Mouse (Mus musculus) spleen, adult 2 months (tissue): ENCODE measurements around the gene Zfhx3. TPM values are rescaled to one million over a fixed set of nuclear protein-coding genes. Genes with fewer than 3 reads are reported as not detected.

ENCODE experiments used
- DNase-seq, 2 experiments: peaks; one replicate each; pipeline versions ENCODE4 v3.0.0 to v3.0.0-alpha.2; 2012 to 2021; ENCODE audit warnings: low spot score in 2 of 2, low read depth in 1 of 2
- H3K27ac ChIP-seq: fragments of 200-500 bp; 2 replicates; pipeline ENCODE4 v1.5.1; 2012; ENCODE audit warnings: low read length, inconsistent platforms; ENCODE audit not compliant: insufficient read depth
- H3K27me3 ChIP-seq: fragments of 200-500 bp; 2 replicates; pipeline ENCODE4 v1.6.1; 2012; ENCODE audit warnings: mild to moderate bottlenecking, moderate library complexity, low read length, inconsistent platforms; ENCODE audit not compliant: control insufficient read depth, insufficient read depth
- H3K36me3 ChIP-seq: fragments of 200-500 bp; 2 replicates; pipeline ENCODE4 v1.6.1; 2012; ENCODE audit warnings: mild to moderate bottlenecking, low read length, inconsistent platforms; ENCODE audit not compliant: control insufficient read depth, insufficient read depth
- H3K4me1 ChIP-seq: fragments of 200-500 bp; 2 replicates; pipeline ENCODE4 v1.6.1; 2011; ENCODE audit warnings: inconsistent platforms; ENCODE audit not compliant: control insufficient read depth, insufficient read depth, insufficient read length
- H3K4me3 ChIP-seq: fragments of 200-500 bp; 2 replicates; pipeline ENCODE4 v1.5.1; 2011; ENCODE audit warnings: mild to moderate bottlenecking, inconsistent platforms; ENCODE audit not compliant: insufficient read depth, insufficient read length; ENCODE audit errors: extremely low read depth
- CTCF ChIP-seq: fragments of 200-500 bp; IDR thresholded peaks from 2 replicates; pipeline ENCODE4 v1.5.1; 2011; ENCODE audit warnings: mild to moderate bottlenecking, inconsistent platforms; ENCODE audit not compliant: insufficient read depth, insufficient read length, insufficient replicate concordance; ENCODE audit errors: extremely low read depth
- POLR2A ChIP-seq: fragments of 200-500 bp; IDR thresholded peaks from 2 replicates; pipeline ENCODE4 v1.6.1; 2011; ENCODE audit warnings: low read depth, low read length, inconsistent platforms
- WGBS: fragments of 180-500 bp; shearing (Covaris S2); methylation state at CpG from one replicate; pipeline ENCODE4 v1.1.7; 2018; 5-methylcytosine and 5-hydroxymethylcytosine counted together
- polyA plus RNA-seq: library from polyadenylated mRNA; depleted of rRNA; stranded (reverse); fragments of >200 nt; gene quantifications from 2 replicates; pipeline ENCODE4 v1.2.3, GENCODE M21; 2012

Gene Zfhx3
- polyA plus RNA-seq, 1 experiment = 1.5 TPM

GRCm38 (mm10) chr8:108780766-108781165 lies 838.3 kb downstream of the Zfhx3 start:
- Histone ChIP-seq H3K27me3 (no peaks in the 10 kb centered on the region), H3K4me3 (no peak overlapping the region), H3K4me1 (no peaks in the 10 kb centered on the region), H3K36me3 (no peaks in the 10 kb centered on the region), H3K27ac (no peak overlapping the region)
- no peak for DNase-seq
- 63% methylated on average over 6 of the region's 6 CpGs for WGBS
- TF ChIP-seq CTCF (no peak), POLR2A (no peak)

- no peak for DNase-seq
- H3K27me3 ChIP-seq = no peaks in the 10 kb centered on the region
- WGBS = 11% methylated on average over 5 of the region's 5 CpGs
- H3K4me1 ChIP-seq = no peaks in the 10 kb centered on the region
- no peak overlapping the region for H3K27ac ChIP-seq
- TF ChIP-seq CTCF (no peak), POLR2A (no peak)
- no peak overlapping the region for H3K4me3 ChIP-seq
- no peaks in the 10 kb centered on the region for H3K36me3 ChIP-seq
Observed at GRCm38 (mm10) chr8:108781192-108781591, 838.7 kb downstream of the Zfhx3 start.

GRCm38 (mm10) chr8:108783155-108783554 lies 840.7 kb downstream of the Zfhx3 start:
- H3K36me3 ChIP-seq = no peaks in the 10 kb centered on the region
- no peak overlapping the region for H3K4me3 ChIP-seq
- H3K27ac ChIP-seq = no peak overlapping the region
- no peaks in the 10 kb centered on the region for H3K4me1 ChIP-seq
- no peak for DNase-seq
- no peaks in the 10 kb centered on the region for H3K27me3 ChIP-seq
- TF ChIP-seq CTCF (no peak), POLR2A (no peak)
- 57% methylated on average over 10 of the region's 10 CpGs for WGBS

- Histone ChIP-seq H3K4me1 (no peaks in the 10 kb centered on the region), H3K4me3 (no peak overlapping the region), H3K27ac (no peak overlapping the region), H3K27me3 (no peaks in the 10 kb centered on the region), H3K36me3 (0 out of 2 replicates have a peak, but pooled peaks cover 1% of the 10 kb centered on the region)
- TF ChIP-seq POLR2A (no peak), CTCF (no peak)
- DNase-seq = no peak
- WGBS = 73% methylated on average over 6 of the region's 6 CpGs
Observed at GRCm38 (mm10) chr8:108788156-108788761, 845.8 kb downstream of the Zfhx3 start.

- Histone ChIP-seq H3K4me1 (no peaks in the 10 kb centered on the region), H3K27me3 (no peaks in the 10 kb centered on the region), H3K36me3 (0 out of 2 replicates have a peak, but pooled peaks cover 1% of the 10 kb centered on the region), H3K27ac (no peak overlapping the region), H3K4me3 (no peak overlapping the region)
- no peak for TF ChIP-seq CTCF
- TF ChIP-seq POLR2A = no peak
- 92% methylated on average over 10 of the region's 10 CpGs for WGBS
- no peak for DNase-seq
Observed at GRCm38 (mm10) chr8:108788762-108789157, 846.3 kb downstream of the Zfhx3 start.

GRCm38 (mm10) chr8:108790559-108791293 lies 848.3 kb downstream of the Zfhx3 start:
- TF ChIP-seq CTCF = no peak
- no peak for TF ChIP-seq POLR2A

GRCm38 (mm10) chr8:108796076-108796475 lies 853.6 kb downstream of the Zfhx3 start:
- Histone ChIP-seq H3K36me3 (0 out of 2 replicates have a peak, but pooled peaks cover 1% of the 10 kb centered on the region), H3K4me3 (no peak overlapping the region), H3K27ac (no peak overlapping the region), H3K4me1 (no peaks in the 10 kb centered on the region), H3K27me3 (no peaks in the 10 kb centered on the region)
- 94% methylated on average over 3 of the region's 3 CpGs for WGBS
- DNase-seq = no peak
- TF ChIP-seq POLR2A = no peak
- TF ChIP-seq CTCF = no peak

More at GRCm38 (mm10) chr8:108790559-108791293, 848.3 kb downstream of the Zfhx3 start:
- WGBS = 80% methylated on average over 14 of the region's 14 CpGs
- H3K27me3 ChIP-seq = no peaks in the 10 kb centered on the region
- H3K36me3 ChIP-seq = 0 out of 2 replicates have a peak, but pooled peaks cover 1% of the 10 kb centered on the region
- DNase-seq = no peak
- H3K27ac ChIP-seq = no peak overlapping the region
- H3K4me3 ChIP-seq = no peak overlapping the region
- no peaks in the 10 kb centered on the region for H3K4me1 ChIP-seq
